Mouse (Mus musculus) neural tube, embryonic 11.5 days (tissue): ENCODE measurements around the gene Fes. TPM values are rescaled to one million over a fixed set of nuclear protein-coding genes. Genes with fewer than 3 reads are reported as not detected.
"Not testable (repeated sequence)": the region's sequence is repeated elsewhere in the genome, so short reads cannot be mapped to it uniquely, and the experiment has no call there.

ENCODE experiments used
- ATAC-seq: fragments of 200-750 bp; cut with Nextera tagmentation; 2 replicates; pipeline ENCODE4 v1.8.0; 2017; ENCODE audit warnings: moderate number of reproducible peaks, mild to moderate bottlenecking, moderate TSS enrichment, moderate library complexity; ENCODE audit not compliant: insufficient read depth, low FRiP score, low TSS enrichment
- DNase-seq: peaks from one replicate; pipeline ENCODE4 v3.0.0-alpha.2; 2015; ENCODE audit warnings: low spot score
- H3K27ac ChIP-seq: fragments of 300-500 bp; sonication (generic); 2 replicates; pipeline ENCODE4 v1.5.1; 2014; ENCODE audit warnings: low read depth, mild to moderate bottlenecking, low read length
- H3K27me3 ChIP-seq: fragments of 300-500 bp; sonication (generic); 2 replicates; pipeline ENCODE4 v1.6.1; 2014; ENCODE audit warnings: mild to moderate bottlenecking, low read length, mixed read lengths; ENCODE audit not compliant: control insufficient read depth, insufficient read depth
- H3K36me3 ChIP-seq: fragments of 300-500 bp; sonication (generic); 2 replicates; pipeline ENCODE4 v1.6.1; 2014; ENCODE audit warnings: mild to moderate bottlenecking, low read length, moderate library complexity, mixed read lengths; ENCODE audit not compliant: control insufficient read depth, insufficient read depth
- H3K4me1 ChIP-seq: fragments of 300-500 bp; sonication (generic); 2 replicates; pipeline ENCODE4 v1.6.1; 2014; ENCODE audit warnings: low read length, mixed read lengths; ENCODE audit not compliant: control insufficient read depth, insufficient read depth
- H3K4me2 ChIP-seq: fragments of 300-500 bp; sonication (generic); 2 replicates; pipeline ENCODE4 v1.6.1; 2014; ENCODE audit warnings: low read depth, mild to moderate bottlenecking, moderate library complexity
- H3K4me3 ChIP-seq: fragments of 300-500 bp; sonication (generic); 2 replicates; pipeline ENCODE4 v1.5.1; 2014; ENCODE audit warnings: low read depth, low read length
- H3K9ac ChIP-seq: fragments of 300-500 bp; sonication (generic); 2 replicates; pipeline ENCODE4 v1.6.1; 2014; ENCODE audit warnings: mild to moderate bottlenecking, low read length
- H3K9me3 ChIP-seq: fragments of 300-500 bp; sonication (generic); 2 replicates; pipeline ENCODE4 v1.6.1; 2016; ENCODE audit warnings: low read length; ENCODE audit not compliant: control insufficient read depth
- WGBS: fragments of 180-500 bp; shearing (Covaris S2); extraction: QIAGEN DNeasy Blood & Tissue Kit; methylation state at CpG from one replicate; pipeline ENCODE4 v1.1.7; 2014; 5-methylcytosine and 5-hydroxymethylcytosine counted together
- polyA plus RNA-seq: library from polyadenylated mRNA; unstranded; fragments of >200 nt; fragmentation: Nextera tagmentation; extraction: Ambion mirVana; gene quantifications from 2 replicates; pipeline ENCODE4 v1.2.1, GENCODE M21; 2014

Fes gene
- polyA plus RNA-seq, 1 experiment from 2014 or later: 7.1 TPM

- Histone ChIP-seq H3K9me3 (no peaks in the 10 kb centered on the region), H3K9ac (peak overlapping the region; percentile 75), H3K4me3 (peak overlapping the region; percentile 76), H3K4me1 (peaks cover 12% of the 10 kb centered on the region), H3K27me3 (no peaks in the 10 kb centered on the region), H3K4me2 (peak overlapping the region; percentile 96), H3K27ac (no peak overlapping the region), H3K36me3 (0 out of 2 replicates have a peak, but pooled peaks cover 4% of the 10 kb centered on the region)
- DNase-seq: no peak
- 21% methylated on average over 5 of the region's 5 CpGs for WGBS
- no peak for ATAC-seq
Observed at GRCm38 (mm10) chr7:80401041-80401859, 13.5 kb upstream of the Fes start.

DNA sequence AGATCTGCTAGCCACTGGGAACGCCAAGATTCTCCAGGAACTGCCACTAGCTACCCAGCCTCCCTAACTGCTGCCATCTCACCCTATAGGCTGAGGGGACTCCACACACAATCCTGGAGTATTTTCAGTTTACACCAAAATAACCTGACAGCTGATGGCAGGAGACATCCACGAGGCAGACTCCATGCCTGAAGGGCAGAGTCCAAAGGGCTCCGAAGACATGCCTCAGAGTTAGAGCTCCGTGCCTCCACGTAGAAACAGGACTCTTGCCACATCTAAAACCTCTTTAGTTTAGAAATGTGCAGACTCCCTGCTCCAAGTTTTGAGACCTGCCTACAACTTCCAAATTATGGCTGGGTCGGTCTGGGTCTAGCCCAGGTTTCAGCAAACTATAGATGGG, 12.8 kb upstream of the Fes start:
- no peak for DNase-seq
- no peak for ATAC-seq
- Histone ChIP-seq H3K9me3 (no peaks in the 10 kb centered on the region), H3K4me1 (peaks cover 12% of the 10 kb centered on the region), H3K27me3 (no peaks in the 10 kb centered on the region), H3K36me3 (0 out of 2 replicates have a peak, but pooled peaks cover 4% of the 10 kb centered on the region), H3K4me3 (no peak overlapping the region), H3K9ac (no peak overlapping the region; the same call in 1 of the 2 replicates), H3K27ac (no peak overlapping the region), H3K4me2 (no peak overlapping the region)
- WGBS: 83% methylated on average over 6 of the region's 6 CpGs

GRCm38 (mm10) chr7:80400099-80400498, 12.4 kb upstream of the Fes start:
- DNase-seq (no peak), ATAC-seq (no peak)
- 57% methylated on average over 5 of the region's 5 CpGs for WGBS
- H3K9me3 ChIP-seq: no peaks in the 10 kb centered on the region
- no peaks in the 10 kb centered on the region for H3K27me3 ChIP-seq
- H3K4me1 ChIP-seq: peaks cover 12% of the 10 kb centered on the region
- no peak overlapping the region for H3K9ac ChIP-seq
- no peak overlapping the region for H3K4me3 ChIP-seq
- no peak overlapping the region for H3K27ac ChIP-seq
- no peak overlapping the region for H3K4me2 ChIP-seq
- peaks cover 4% of the 10 kb centered on the region; the same call in 1 of the 2 replicates for H3K36me3 ChIP-seq

DNA sequence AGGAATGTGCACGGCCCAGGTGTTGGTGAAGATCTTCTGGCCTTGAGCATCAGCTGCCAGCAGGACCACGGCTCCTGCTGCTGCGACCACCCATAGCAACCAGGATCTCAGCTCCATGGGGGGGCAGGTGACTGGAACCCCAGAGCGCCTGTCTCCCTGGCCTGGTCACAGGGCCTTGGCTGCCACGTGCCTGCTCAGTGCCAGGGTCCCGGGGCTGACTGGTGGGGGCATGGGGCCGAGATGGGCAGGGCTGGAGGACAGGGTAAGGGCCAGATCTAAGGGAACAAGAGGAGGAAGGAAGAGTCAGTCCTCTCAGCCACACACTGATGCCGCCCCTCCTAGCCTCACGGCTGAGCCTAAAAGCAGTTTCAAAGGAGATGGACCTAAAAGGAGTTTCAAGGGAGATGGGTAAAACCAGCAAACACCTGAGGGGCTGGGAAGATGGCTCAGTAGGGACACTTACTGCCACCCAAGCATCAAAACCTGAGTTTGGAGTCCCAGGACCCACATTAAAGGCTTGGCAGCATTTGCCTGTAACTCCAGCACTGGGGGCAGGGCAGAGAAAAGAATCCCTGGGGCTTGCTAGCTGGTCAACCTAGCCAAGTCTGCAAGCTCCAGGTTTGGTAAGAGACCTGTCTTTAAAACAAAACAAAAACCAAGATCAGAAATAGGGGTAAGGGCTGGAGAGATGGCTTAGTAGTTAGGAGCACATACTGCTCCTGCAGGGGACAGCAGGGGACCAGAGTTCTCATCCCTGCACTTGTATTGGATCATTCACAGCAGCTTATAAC, 11.1 kb upstream of the Fes start:
- 82% methylated on average over 9 of the region's 9 CpGs for WGBS
- peaks cover 12% of the 10 kb centered on the region for H3K4me1 ChIP-seq
- DNase-seq: no peak
- H3K36me3 ChIP-seq: peaks cover 4% of the 10 kb centered on the region; the same call in 1 of the 2 replicates
- H3K4me2 ChIP-seq: no peak overlapping the region
- H3K27me3 ChIP-seq: no peaks in the 10 kb centered on the region
- no peak overlapping the region for H3K4me3 ChIP-seq
- H3K27ac ChIP-seq: no peak overlapping the region
- no peaks in the 10 kb centered on the region for H3K9me3 ChIP-seq
- H3K9ac ChIP-seq: no peak overlapping the region
- no peak for ATAC-seq

DNA sequence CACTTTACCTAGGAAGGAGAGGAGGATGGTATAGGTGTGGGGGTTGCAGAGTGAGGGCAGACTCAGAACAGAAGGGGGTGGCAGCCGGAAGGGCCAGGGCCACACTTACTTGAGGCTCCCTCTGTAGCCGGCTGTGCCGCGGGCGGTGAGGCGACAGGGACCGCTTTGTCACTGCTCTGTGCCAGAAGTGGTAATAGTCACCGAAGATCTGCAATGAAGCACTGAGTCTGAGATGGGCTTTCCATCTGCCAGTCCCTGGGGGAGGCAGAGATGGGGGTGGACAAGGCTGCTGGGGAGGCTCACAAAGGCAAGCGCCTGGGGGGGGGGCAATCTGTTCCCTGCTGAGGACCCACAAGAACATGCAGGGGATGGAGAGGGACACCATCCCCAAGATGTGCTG, 10.2 kb upstream of the Fes start:
- DNase-seq (no peak), ATAC-seq (no peak)
- Histone ChIP-seq H3K4me3 (no peak overlapping the region), H3K27me3 (no peaks in the 10 kb centered on the region), H3K9ac (no peak overlapping the region), H3K4me2 (no peak overlapping the region), H3K36me3 (peaks cover 4% of the 10 kb centered on the region), H3K27ac (no peak overlapping the region), H3K4me1 (peaks cover 12% of the 10 kb centered on the region), H3K9me3 (no peaks in the 10 kb centered on the region)
- 88% methylated on average over 9 of the region's 9 CpGs for WGBS

- not testable (repeated sequence) for H3K27me3 ChIP-seq, H3K27ac ChIP-seq, H3K4me3 ChIP-seq, DNase-seq, H3K36me3 ChIP-seq, H3K9me3 ChIP-seq, H3K4me1 ChIP-seq, H3K4me2 ChIP-seq, ATAC-seq, H3K9ac ChIP-seq
- WGBS: 91% methylated on average over 4 of the region's 4 CpGs
Observed at GRCm38 (mm10) chr7:80396427-80396826, 8.7 kb upstream of the Fes start.

DNA sequence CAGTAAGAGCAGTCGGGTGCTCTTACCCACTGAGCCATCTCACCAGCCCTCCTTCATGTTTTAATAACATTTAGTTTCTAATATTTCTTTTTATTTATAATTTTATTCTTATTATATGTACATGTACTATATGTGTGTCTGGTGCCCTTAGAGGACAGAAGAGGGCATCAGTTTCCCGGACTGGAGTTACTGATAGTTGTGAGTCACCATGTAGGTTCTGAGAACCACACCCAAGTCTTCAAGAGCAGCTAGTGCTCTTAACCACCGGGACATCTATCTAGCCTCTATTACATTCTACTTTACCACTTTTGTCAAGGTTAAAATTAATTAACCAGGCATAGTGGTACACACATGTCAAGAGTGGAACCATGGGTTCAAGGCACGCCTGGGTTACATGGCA, 6.9 kb upstream of the Fes start:
- H3K9ac ChIP-seq: no peak overlapping the region
- no peaks in the 10 kb centered on the region for H3K27me3 ChIP-seq
- 91% methylated on average over 4 of the region's 4 CpGs for WGBS
- no peak overlapping the region for H3K27ac ChIP-seq
- H3K4me1 ChIP-seq: no peaks in the 10 kb centered on the region
- H3K4me2 ChIP-seq: no peak overlapping the region
- no peak for DNase-seq
- no peaks in the 10 kb centered on the region for H3K9me3 ChIP-seq
- peaks cover 14% of the 10 kb centered on the region for H3K36me3 ChIP-seq
- ATAC-seq: no peak
- no peak overlapping the region for H3K4me3 ChIP-seq

DNA sequence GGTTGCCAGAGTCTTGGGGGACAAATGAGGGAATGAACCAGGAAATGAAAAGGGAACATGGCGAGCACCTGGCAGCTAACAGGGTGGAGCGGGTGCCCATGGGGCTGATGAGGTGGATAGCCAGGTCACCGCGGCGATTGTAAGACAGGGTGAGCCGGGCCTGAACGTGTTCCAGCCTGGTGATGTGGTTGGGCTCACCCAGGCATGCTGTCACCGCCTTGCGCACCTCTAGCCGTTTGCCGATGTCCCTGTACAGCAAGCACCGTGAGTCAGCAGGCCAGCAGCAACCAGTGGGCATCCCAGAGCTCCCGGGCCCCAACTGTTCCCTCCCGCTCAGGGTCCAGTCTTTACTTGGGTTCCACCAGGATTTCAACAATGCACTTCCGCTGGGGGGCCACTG, 4.4 kb upstream of the Fes start:
- Histone ChIP-seq H3K9me3 (no peaks in the 10 kb centered on the region), H3K4me1 (peaks cover 2% of the 10 kb centered on the region; the same call in 1 of the 2 replicates), H3K27me3 (no peaks in the 10 kb centered on the region), H3K4me2 (no peak overlapping the region), H3K4me3 (no peak overlapping the region), H3K9ac (no peak overlapping the region), H3K36me3 (peaks cover 14% of the 10 kb centered on the region), H3K27ac (no peak overlapping the region)
- DNase-seq (no peak), ATAC-seq (no peak)
- WGBS: 94% methylated on average over 15 of the region's 15 CpGs
